Mouse (Mus musculus): ENCODE results near the gene Hal. TPM values are rescaled to one million over a fixed set of nuclear protein-coding genes. Genes with fewer than 3 reads are reported as not detected.
"Not testable (repeated sequence)": the region's sequence is repeated elsewhere in the genome, so short reads cannot be mapped to it uniquely, and the experiment has no call there.

Hal gene
- total RNA-seq, 2 experiments from 2014 or later, result 0.14 to 0.41 TPM

- DNase-seq, result no peak
- intact Hi-C loops (cut with DNase I), result no loop called here
Measured at GRCm38 (mm10) chr10:93552596-93552995, 64.0 kb downstream of the Hal start.

- DNase-seq; intact Hi-C loops (cut with DNase I): not testable (repeated sequence)
Measured at GRCm38 (mm10) chr10:93557971-93558370, 69.4 kb downstream of the Hal start.

DNA sequence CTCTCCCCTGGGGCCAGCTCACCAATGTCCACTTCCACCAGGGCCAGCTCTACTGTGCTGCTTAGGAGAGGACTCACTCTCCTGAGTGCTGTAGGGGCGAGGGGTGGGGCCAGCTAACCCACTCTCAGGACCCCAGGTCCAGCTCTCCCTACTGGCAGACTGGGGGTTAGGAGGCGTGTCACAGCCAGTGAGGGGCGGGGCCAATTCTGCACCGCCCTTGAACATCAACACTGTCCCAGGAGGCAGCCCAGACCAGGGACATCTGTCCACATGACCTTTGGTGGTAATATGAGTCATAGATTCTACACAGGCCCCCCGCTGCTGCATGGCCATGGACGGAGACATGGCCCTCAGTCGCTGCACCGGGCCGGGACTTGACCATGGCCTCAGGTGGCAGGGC is 71.2 kb downstream of the Hal start:
- DNase-seq, result no peak
- intact Hi-C loops (cut with DNase I), result no loop called here

GRCm38 (mm10) chr10:93564518-93565090 is 76.0 kb downstream of the Hal start:
- no peak for DNase-seq
- intact Hi-C loops (cut with DNase I), result no loop called here

GRCm38 (mm10) chr10:93567066-93567465 is 78.5 kb downstream of the Hal start:
- intact Hi-C loops (cut with DNase I), result no loop called here
- DNase-seq, result no peak

DNA sequence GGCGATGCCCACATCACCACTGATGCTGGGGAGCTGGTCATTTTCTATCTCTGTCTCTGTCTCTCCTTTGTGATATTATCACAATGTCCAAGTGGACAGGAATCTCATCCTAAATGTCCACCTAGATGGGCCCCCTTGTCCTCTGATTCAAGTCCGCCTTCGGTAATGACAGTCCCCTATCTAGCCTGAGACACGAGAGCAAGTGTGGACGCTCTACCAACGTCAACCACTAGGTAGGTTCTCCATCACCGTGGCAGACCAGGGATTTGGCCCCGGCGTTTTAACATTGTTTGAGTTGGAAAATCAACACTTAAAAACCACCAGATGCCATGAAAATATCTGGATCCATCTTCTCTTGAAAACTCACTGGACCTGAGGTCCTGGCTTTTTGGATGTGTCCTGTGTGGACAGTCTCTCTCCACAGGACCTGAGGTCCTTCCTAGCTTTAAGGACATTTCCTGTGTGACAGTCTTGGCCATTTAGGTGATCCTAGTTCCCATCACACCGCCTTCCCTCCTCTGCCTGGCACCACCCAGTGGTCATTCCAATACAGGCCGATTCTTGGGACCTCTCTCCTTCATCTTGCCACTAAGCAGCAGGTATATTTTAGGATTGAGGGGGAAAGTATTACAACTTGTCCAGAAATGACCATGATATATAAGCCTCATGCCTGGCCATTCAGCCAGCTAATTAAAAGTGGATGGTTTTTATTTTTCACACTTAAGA is 79.4 kb downstream of the Hal start:
- intact Hi-C loops (cut with DNase I), result no loop called here
- DNase-seq, result no peak

DNA sequence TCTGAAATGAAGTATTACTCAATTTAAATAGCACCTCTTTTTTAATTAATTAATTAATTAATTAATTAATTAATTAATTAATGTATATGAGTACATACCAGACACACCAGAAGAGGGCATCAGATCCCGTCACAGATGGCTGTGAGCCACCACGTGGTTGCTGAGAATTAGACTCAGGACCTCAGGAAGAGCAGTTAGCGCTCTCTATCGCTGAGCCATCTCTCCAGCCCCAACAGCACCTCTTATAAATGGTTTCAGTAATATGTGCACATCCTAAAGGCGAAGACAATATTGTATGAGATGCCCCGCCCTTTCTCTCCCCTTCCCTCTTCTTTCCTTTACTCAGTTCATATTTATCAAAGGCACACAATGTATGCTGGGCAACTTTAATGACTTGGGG is 80.1 kb downstream of the Hal start:
- intact Hi-C loops (cut with DNase I), result no loop called here
- DNase-seq, result no peak

Other genes starting within 250 kb of the Hal start
- 10 to 100 TPM; 42.0 to 53.5 TPM for gene Elk3, start 177.6 kb upstream of the Hal start, total RNA-seq (2021)
- 10 to 100 TPM; 33.6 to 34.8 TPM for gene Lta4h, start 35.4 kb upstream of the Hal start, total RNA-seq (2021)
- not detected for gene Amdhd1, start 51.3 kb downstream of the Hal start, total RNA-seq (2021)
- not detected for gene Ccdc38, start 51.9 kb downstream of the Hal start, total RNA-seq (2021)
- gene Snrpf, start 100.9 kb downstream of the Hal start, total RNA-seq (2021), result 10 to 100 TPM in 1 of 2 experiments, 1 to 10 TPM in 1; 7.4 to 11.5 TPM
- 10 to 100 TPM; 12.5 to 13.7 TPM for gene Ntn4, start 151.9 kb downstream of the Hal start, total RNA-seq (2021)

All from heart, postnatal 36 days (tissue).